Mouse (Mus musculus) brain, embryonic 14.5 days (tissue): ENCODE measurements at regions not wholly inside any gene's neighbourhood (a gene's known extent, or its start where the extent isn't known, plus 50 kb on each side); places are given as distances from the start of the nearest gene placed in this dataset.

ENCODE experiments used
- CTCF ChIP-seq: fragments of 200-500 bp; IDR thresholded peaks from 2 replicates; pipeline ENCODE4 v1.5.1; 2012; ENCODE audit warnings: inconsistent platforms, mild to moderate bottlenecking, moderate library complexity, borderline replicate concordance; ENCODE audit not compliant: insufficient read depth, insufficient read length; ENCODE audit errors: extremely low read depth
- POLR2A ChIP-seq: fragments of 200-500 bp; IDR thresholded peaks from 2 replicates; pipeline ENCODE4 v1.6.1; 2012; ENCODE audit warnings: mild to moderate bottlenecking, inconsistent platforms, borderline replicate concordance; ENCODE audit not compliant: poor library complexity, insufficient read depth, insufficient read length, severe bottlenecking; ENCODE audit errors: extremely low read depth

DNA sequence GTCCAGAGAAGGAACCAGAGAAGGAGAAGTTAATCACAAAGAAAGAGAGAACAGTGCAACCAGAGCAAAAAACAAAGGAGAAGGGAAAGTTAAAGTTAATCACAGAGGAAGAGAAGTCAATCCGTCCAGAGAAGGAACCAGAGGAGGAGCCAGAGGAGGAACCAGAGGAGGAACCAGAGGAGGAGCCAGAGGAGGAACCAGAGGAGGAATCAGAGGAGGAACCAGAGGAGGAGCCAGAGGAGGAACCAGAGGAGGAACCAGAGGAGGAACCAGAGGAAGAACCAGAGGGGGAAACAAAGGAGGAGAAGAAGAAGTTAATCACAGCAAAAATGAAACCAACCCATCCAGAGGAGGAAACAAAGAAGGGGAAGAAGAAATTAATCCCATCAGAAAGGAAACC is 57.2 kb upstream of the Sipa1l3 start:
- TF ChIP-seq POLR2A: no peak
- no peak for TF ChIP-seq CTCF
